Mouse (Mus musculus): Measurements from ENCODE around the gene Zfp523. TPM values are rescaled to one million over a fixed set of nuclear protein-coding genes. Genes with fewer than 3 reads are reported as not detected.

Gene Zfp523
- 43.0 and 44.6 TPM in 2 replicates for polyA plus RNA-seq (2015; fragmentation: Nextera tagmentation; extraction: Ambion mirVana)

- no peaks in the 10 kb centered on the region for H3K9me3 ChIP-seq (ENCODE audit: control insufficient read depth, low read length)
- H3K4me2 ChIP-seq (ENCODE audit: low read length): peak within 1 kb of the TSS; percentile 92
- H3K9ac ChIP-seq (ENCODE audit: low read depth, low read length): peak within 1 kb of the TSS; percentile 96
- peak; percentile 87 for ATAC-seq
- H3K36me3 ChIP-seq (ENCODE audit: control insufficient read depth, insufficient read depth, low read length): no peaks in the 10 kb centered on the region
- peaks cover 28% of the 10 kb centered on the region for H3K4me1 ChIP-seq (ENCODE audit: control insufficient read depth, insufficient read depth, low read depth, low read length)
- under 1% methylated on average over 81 of the region's 82 CpGs for WGBS
- H3K27me3 ChIP-seq (replicated peaks; ENCODE audit: control insufficient read depth, insufficient read depth, low read length): no peaks in the 10 kb centered on the region
- H3K27ac ChIP-seq (ENCODE audit: low read depth, low read length): peak within 1 kb of the TSS; percentile 87
- H3K4me3 ChIP-seq (ENCODE audit: low read length): peak within 1 kb of the TSS; percentile 83
Measured at GRCm38 (mm10) chr17:28176775-28177539, at the start of gene Zfp523. Zfp523 (plus strand) TSS chr17:28177129.

- no peaks in the 10 kb centered on the region for H3K9me3 ChIP-seq (ENCODE audit: control insufficient read depth, low read length)
- H3K27ac ChIP-seq (ENCODE audit: low read depth, low read length): no peak overlapping the region
- no peaks in the 10 kb centered on the region for H3K27me3 ChIP-seq (replicated peaks; ENCODE audit: control insufficient read depth, insufficient read depth, low read length)
- no peaks in the 10 kb centered on the region for H3K36me3 ChIP-seq (ENCODE audit: control insufficient read depth, insufficient read depth, low read length)
- H3K9ac ChIP-seq (ENCODE audit: low read depth, low read length): no peak overlapping the region
- H3K4me2 ChIP-seq (ENCODE audit: low read length): no peak overlapping the region
- no peak overlapping the region for H3K4me3 ChIP-seq (ENCODE audit: low read length)
- no peak for ATAC-seq
- no peaks in the 10 kb centered on the region for H3K4me1 ChIP-seq (ENCODE audit: control insufficient read depth, insufficient read depth, low read depth, low read length)
- WGBS: 93% methylated on average over 5 of the region's 5 CpGs
Measured at GRCm38 (mm10) chr17:28129796-28130195, 47.1 kb upstream of the Zfp523 start.

- Histone ChIP-seq H3K4me1 (ENCODE audit: control insufficient read depth, insufficient read depth, low read depth, low read length) (no peaks in the 10 kb centered on the region), H3K27me3 (replicated peaks; ENCODE audit: control insufficient read depth, insufficient read depth, low read length) (no peaks in the 10 kb centered on the region), H3K4me2 (ENCODE audit: low read length) (no peak overlapping the region), H3K9me3 (ENCODE audit: control insufficient read depth, low read length) (no peaks in the 10 kb centered on the region), H3K9ac (ENCODE audit: low read depth, low read length) (no peak overlapping the region), H3K4me3 (ENCODE audit: low read length) (no peak overlapping the region), H3K36me3 (ENCODE audit: control insufficient read depth, insufficient read depth, low read length) (no peaks in the 10 kb centered on the region), H3K27ac (ENCODE audit: low read depth, low read length) (no peak overlapping the region)
- no peak for ATAC-seq
- 68% methylated on average over 5 of the region's 5 CpGs for WGBS
Measured at GRCm38 (mm10) chr17:28130391-28131125, 46.4 kb upstream of the Zfp523 start.

GRCm38 (mm10) chr17:28131156-28131555 is 45.8 kb upstream of the Zfp523 start:
- no peaks in the 10 kb centered on the region for H3K9me3 ChIP-seq (ENCODE audit: control insufficient read depth, low read length)
- no peak overlapping the region for H3K4me3 ChIP-seq (ENCODE audit: low read length)
- H3K27ac ChIP-seq (ENCODE audit: low read depth, low read length): no peak overlapping the region
- ATAC-seq: no peak
- H3K27me3 ChIP-seq (replicated peaks; ENCODE audit: control insufficient read depth, insufficient read depth, low read length): no peaks in the 10 kb centered on the region
- no peak overlapping the region for H3K4me2 ChIP-seq (ENCODE audit: low read length)
- H3K4me1 ChIP-seq (ENCODE audit: control insufficient read depth, insufficient read depth, low read depth, low read length): no peaks in the 10 kb centered on the region
- H3K36me3 ChIP-seq (ENCODE audit: control insufficient read depth, insufficient read depth, low read length): no peaks in the 10 kb centered on the region
- no peak overlapping the region for H3K9ac ChIP-seq (ENCODE audit: low read depth, low read length)

- H3K4me1 ChIP-seq (ENCODE audit: control insufficient read depth, insufficient read depth, low read depth, low read length): no peaks in the 10 kb centered on the region; the same call in 1 of the 2 replicates
- H3K9ac ChIP-seq (ENCODE audit: low read depth, low read length): no peak overlapping the region
- H3K36me3 ChIP-seq (ENCODE audit: control insufficient read depth, insufficient read depth, low read length): no peaks in the 10 kb centered on the region
- H3K27me3 ChIP-seq (replicated peaks; ENCODE audit: control insufficient read depth, insufficient read depth, low read length): no peaks in the 10 kb centered on the region
- no peak for ATAC-seq
- no peak overlapping the region for H3K4me3 ChIP-seq (ENCODE audit: low read length)
- H3K27ac ChIP-seq (ENCODE audit: low read depth, low read length): no peak overlapping the region
- no peaks in the 10 kb centered on the region for H3K9me3 ChIP-seq (ENCODE audit: control insufficient read depth, low read length)
- H3K4me2 ChIP-seq (ENCODE audit: low read length): no peak overlapping the region
- WGBS: 6% methylated on average over 14 of the region's 14 CpGs
Measured at GRCm38 (mm10) chr17:28133193-28133592, 43.7 kb upstream of the Zfp523 start.

- Histone ChIP-seq H3K9me3 (ENCODE audit: control insufficient read depth, low read length) (no peaks in the 10 kb centered on the region), H3K9ac (ENCODE audit: low read depth, low read length) (no peak overlapping the region), H3K4me1 (ENCODE audit: control insufficient read depth, insufficient read depth, low read depth, low read length) (no peaks in the 10 kb centered on the region; the same call in 1 of the 2 replicates), H3K4me3 (ENCODE audit: low read length) (no peak overlapping the region), H3K4me2 (ENCODE audit: low read length) (no peak overlapping the region), H3K27me3 (replicated peaks; ENCODE audit: control insufficient read depth, insufficient read depth, low read length) (0 out of 2 replicates have a peak, but pooled peaks cover 4% of the 10 kb centered on the region), H3K36me3 (ENCODE audit: control insufficient read depth, insufficient read depth, low read length) (no peaks in the 10 kb centered on the region), H3K27ac (ENCODE audit: low read depth, low read length) (no peak overlapping the region)
- no peak for ATAC-seq
- WGBS: 78% methylated on average over 3 of the region's 3 CpGs
Measured at GRCm38 (mm10) chr17:28135496-28135895, 41.4 kb upstream of the Zfp523 start.

- WGBS: 33% methylated on average over 5 of the region's 5 CpGs
- H3K27ac ChIP-seq (ENCODE audit: low read depth, low read length): no peak overlapping the region
- H3K4me2 ChIP-seq (ENCODE audit: low read length): no peak overlapping the region
- H3K4me1 ChIP-seq (ENCODE audit: control insufficient read depth, insufficient read depth, low read depth, low read length): peaks cover 6% of the 10 kb centered on the region
- no peaks in the 10 kb centered on the region for H3K36me3 ChIP-seq (ENCODE audit: control insufficient read depth, insufficient read depth, low read length)
- H3K9ac ChIP-seq (ENCODE audit: low read depth, low read length): no peak overlapping the region; the same call in 1 of the 2 replicates
- H3K9me3 ChIP-seq (ENCODE audit: control insufficient read depth, low read length): no peaks in the 10 kb centered on the region
- ATAC-seq: no peak
- H3K4me3 ChIP-seq (ENCODE audit: low read length): no peak overlapping the region
- 0 out of 2 replicates have a peak, but pooled peaks cover 4% of the 10 kb centered on the region for H3K27me3 ChIP-seq (replicated peaks; ENCODE audit: control insufficient read depth, insufficient read depth, low read length)
Measured at GRCm38 (mm10) chr17:28136266-28136665, 40.7 kb upstream of the Zfp523 start.

GRCm38 (mm10) chr17:28138013-28138412 is 38.9 kb upstream of the Zfp523 start:
- Histone ChIP-seq H3K9ac (ENCODE audit: low read depth, low read length) (no peak overlapping the region), H3K36me3 (ENCODE audit: control insufficient read depth, insufficient read depth, low read length) (no peaks in the 10 kb centered on the region), H3K27ac (ENCODE audit: low read depth, low read length) (no peak overlapping the region), H3K9me3 (ENCODE audit: control insufficient read depth, low read length) (no peaks in the 10 kb centered on the region), H3K4me3 (ENCODE audit: low read length) (no peak overlapping the region), H3K4me1 (ENCODE audit: control insufficient read depth, insufficient read depth, low read depth, low read length) (peaks cover 16% of the 10 kb centered on the region), H3K4me2 (ENCODE audit: low read length) (no peak overlapping the region), H3K27me3 (replicated peaks; ENCODE audit: control insufficient read depth, insufficient read depth, low read length) (0 out of 2 replicates have a peak, but pooled peaks cover 4% of the 10 kb centered on the region)
- no peak for ATAC-seq
- 91% methylated on average over 8 of the region's 8 CpGs for whole genome bisulfite sequencing

- ATAC-seq: no peak
- no peak overlapping the region for H3K4me3 ChIP-seq (ENCODE audit: low read length)
- no peaks in the 10 kb centered on the region for H3K9me3 ChIP-seq (ENCODE audit: control insufficient read depth, low read length)
- H3K27ac ChIP-seq (ENCODE audit: low read depth, low read length): no peak overlapping the region
- WGBS: 73% methylated on average over 9 of the region's 9 CpGs
- H3K4me1 ChIP-seq (ENCODE audit: control insufficient read depth, insufficient read depth, low read depth, low read length): peaks cover 20% of the 10 kb centered on the region
- H3K9ac ChIP-seq (ENCODE audit: low read depth, low read length): no peak overlapping the region
- H3K4me2 ChIP-seq (ENCODE audit: low read length): no peak overlapping the region
- H3K36me3 ChIP-seq (ENCODE audit: control insufficient read depth, insufficient read depth, low read length): no peaks in the 10 kb centered on the region
- H3K27me3 ChIP-seq (replicated peaks; ENCODE audit: control insufficient read depth, insufficient read depth, low read length): 0 out of 2 replicates have a peak, but pooled peaks cover 4% of the 10 kb centered on the region
Measured at GRCm38 (mm10) chr17:28138685-28139084, 38.2 kb upstream of the Zfp523 start.
